ENCODE assay signal across 22 mouse cellular contexts in the genomic region with DNA sequence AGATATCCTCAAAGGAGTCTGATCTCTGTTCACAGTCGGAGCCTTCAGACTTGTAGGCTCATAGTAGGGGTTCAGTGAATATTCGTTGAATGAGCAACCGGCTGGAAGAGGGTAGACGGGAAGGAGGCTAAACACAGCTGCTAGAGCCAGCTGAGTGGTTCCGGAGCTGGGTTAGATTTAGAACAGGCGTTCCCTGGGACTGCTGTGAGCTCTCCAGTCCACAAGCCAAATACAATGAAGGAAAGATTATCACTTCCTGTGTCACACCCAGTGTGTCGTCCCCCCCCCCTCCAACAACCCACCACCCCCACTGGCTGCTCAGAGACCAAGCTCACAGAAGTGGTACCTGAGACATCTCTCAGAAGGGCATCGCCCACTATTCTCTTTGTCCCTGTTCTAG. TPM values are rescaled to one million over a fixed set of nuclear protein-coding genes. Genes with fewer than 3 reads are reported as not detected.
A peak's percentile ranks its signal among the peaks of the same experiment; 100 is the strongest.
DNase-seq lines count a peak whose midpoint lies in the region; ATAC-seq and TF ChIP-seq lines count a peak whose summit lies in the region.
"Had no signal": no experiment of that assay in that cellular context is flagged by ENCODE, and none has a peak within 500 bp of the region (broad histone marks: within the 10 kb centered on the region; RNA-seq: fewer than 3 reads in every experiment).

No protein-coding gene starts in this region.

- no peak for ATAC-seq in heart, embryonic 13.5 days (ENCODE audit: extremely low read depth, insufficient number of reproducible peaks, low FRiP score, low TSS enrichment)
- ATAC-seq in lung, postnatal 0 days: peak; percentile 37; the same call in 1 of the 2 replicates
- ATAC-seq in activated CD4-positive, CD25-positive, alpha-beta regulatory T cell, adult 4 months: peak; percentile 38
- ATAC-seq: midbrain, embryonic 15.5 days; Patski had no signal

- TF ChIP-seq CTCF in heart, adult 2 months (IDR thresholded peaks at IDR 0.05): no peak
- TF ChIP-seq CTCF in lung, postnatal 0 days (IDR thresholded peaks at IDR 0.05): no peak

- H3K27ac ChIP-seq in heart, embryonic 13.5 days (replicated peaks): peak overlapping the region; percentile 46; the same call in 1 of the 2 replicates
- no peak overlapping the region for H3K27ac ChIP-seq in heart, adult 2 months
- no peak overlapping the region for H3K27ac ChIP-seq in lung, postnatal 0 days (ENCODE audit: low read length)
- H3K27ac ChIP-seq: forebrain, embryonic 12.5 days; hindbrain, embryonic 12.5 days; limb, embryonic 12.5 days; liver, embryonic 15.5 days; midbrain, embryonic 15.5 days had no signal

- no peak overlapping the region; the same call in 1 of the 2 replicates for H3K4me2 ChIP-seq in heart, embryonic 13.5 days
- H3K4me2 ChIP-seq in lung, postnatal 0 days (replicated peaks; ENCODE audit: low read depth, low read length): no peak overlapping the region
- H3K4me2 ChIP-seq: forebrain, embryonic 12.5 days; hindbrain, embryonic 12.5 days; limb, embryonic 12.5 days; liver, embryonic 15.5 days; midbrain, embryonic 15.5 days had no signal

- H3K79me2 ChIP-seq in heart, adult 2 months (replicated peaks; ENCODE audit: control insufficient read depth, insufficient read depth, low read length): no peaks in the 10 kb centered on the region

- peaks cover 3% of the 10 kb centered on the region; the same call in 1 of the 2 replicates for H3K27me3 ChIP-seq in heart, embryonic 13.5 days (replicated peaks)
- no peaks in the 10 kb centered on the region for H3K27me3 ChIP-seq in heart, adult 2 months (ENCODE audit: control insufficient read depth, insufficient read depth, low read length)
- H3K27me3 ChIP-seq in lung, postnatal 0 days (replicated peaks; ENCODE audit: insufficient read depth, low read length): no peaks in the 10 kb centered on the region
- H3K27me3 ChIP-seq: limb, embryonic 12.5 days; Patski had no signal

- no peak overlapping the region for H3K4me3 ChIP-seq in heart, embryonic 13.5 days
- H3K4me3 ChIP-seq in heart, adult 2 months: no peak overlapping the region
- no peak overlapping the region for H3K4me3 ChIP-seq in lung, postnatal 0 days (ENCODE audit: low read depth, low read length)
- H3K4me3 ChIP-seq: forebrain, embryonic 12.5 days; hindbrain, embryonic 12.5 days; limb, embryonic 12.5 days; liver, embryonic 15.5 days; midbrain, embryonic 15.5 days; myocyte had no signal

- no peaks in the 10 kb centered on the region for H3K36me3 ChIP-seq in heart, embryonic 13.5 days
- no peaks in the 10 kb centered on the region for H3K36me3 ChIP-seq in heart, adult 2 months (ENCODE audit: control insufficient read depth, insufficient read depth, low read length)
- H3K36me3 ChIP-seq in lung, postnatal 0 days (ENCODE audit: insufficient read depth, low read length): no peaks in the 10 kb centered on the region
- H3K36me3 ChIP-seq: forebrain, embryonic 12.5 days; hindbrain, embryonic 12.5 days; limb, embryonic 12.5 days; liver, embryonic 15.5 days; midbrain, embryonic 15.5 days had no signal

- TF ChIP-seq POLR2A in heart, adult 2 months (IDR thresholded peaks at IDR 0.05; ENCODE audit: insufficient read depth, low read depth, low read length): no peak

- H3K9me3 ChIP-seq in heart, embryonic 13.5 days: no peaks in the 10 kb centered on the region
- no peaks in the 10 kb centered on the region for H3K9me3 ChIP-seq in lung, postnatal 0 days (ENCODE audit: low read length)
- H3K9me3 ChIP-seq: forebrain, embryonic 12.5 days; hindbrain, embryonic 12.5 days; limb, embryonic 12.5 days; liver, embryonic 15.5 days; midbrain, embryonic 15.5 days had no signal

- H3K4me1 ChIP-seq in heart, embryonic 13.5 days: peaks cover 26% of the 10 kb centered on the region
- H3K4me1 ChIP-seq in heart, adult 2 months (ENCODE audit: control insufficient read depth, insufficient read depth, low read length): no peaks in the 10 kb centered on the region
- H3K4me1 ChIP-seq in lung, postnatal 0 days (ENCODE audit: insufficient read depth, low read depth, low read length): peaks cover 2% of the 10 kb centered on the region; the same call in 1 of the 2 replicates
- H3K4me1 ChIP-seq: liver, embryonic 15.5 days; midbrain, embryonic 15.5 days had no signal

- 38% methylated on average over 8 of the region's 8 CpGs for WGBS in heart, embryonic 13.5 days
- WGBS in heart, adult 2 months: 32% methylated on average over 8 of the region's 8 CpGs
- WGBS in lung, postnatal 0 days: 42% methylated on average over 8 of the region's 8 CpGs

- DNase-seq in heart, adult 2 months: no peak
- DNase-seq in lung, postnatal 0 days (ENCODE audit: low spot score): no peak
- no peak for DNase-seq in lung, postnatal 25 days (ENCODE audit: low spot score)
- no peak for DNase-seq in adrenal gland, postnatal 25 days
- no peak for DNase-seq in right cerebral cortex, postnatal 25 days
- DNase-seq: cerebellum, adult 2 months; cerebellum, postnatal 36 days; gastrocnemius, postnatal 25 days; kidney, adult 9 months; kidney, postnatal 4 days; spleen, adult 18-20 months; thymus, adult 18-20 months; thymus, postnatal 4 days had no signal

- intact Hi-C loops in heart, adult 2 months (cut with DNase I): loop anchor here (10.0 kb wide), 2 partner anchors 143 to 313 kb away; no protein-coding TSS in a partner anchor

- no peak for TF ChIP-seq EP300 in heart, adult 2 months (IDR thresholded peaks at IDR 0.05; ENCODE audit: insufficient read depth, low read depth, low read length)
- TF ChIP-seq EP300 in lung, postnatal 0 days (IDR thresholded peaks at IDR 0.05): no peak

- H3K9ac ChIP-seq in heart, embryonic 13.5 days: no peak overlapping the region
- H3K9ac ChIP-seq in heart, adult 2 months (ENCODE audit: low read depth, low read length): no peak overlapping the region
- no peak overlapping the region for H3K9ac ChIP-seq in lung, postnatal 0 days (replicated peaks; ENCODE audit: low read depth)
- H3K9ac ChIP-seq: forebrain, embryonic 12.5 days; hindbrain, embryonic 12.5 days; limb, embryonic 12.5 days; liver, embryonic 15.5 days; midbrain, embryonic 15.5 days had no signal

RNA-seq across cellular contexts. Expression of a gene that starts 9.7 kb away (rescaled TPM):
- 23.8 and 26.0 TPM in 2 replicates for polyA plus RNA-seq in heart, embryonic 13.5 days (2015; fragmentation: Nextera tagmentation; extraction: Ambion mirVana)
- total RNA-seq in heart, adult 2 months (2021): 10 to 100 TPM; 35.8 to 37.1 TPM
- polyA plus RNA-seq in heart, adult 2 months (2012; rRNA removed): 6.4 and 15.8 TPM in 2 replicates
- polyA plus RNA-seq in lung, postnatal 0 days (2015; fragmentation: Nextera tagmentation; extraction: Ambion mirVana): 27.3 and 33.8 TPM in 2 replicates
- 10 to 100 TPM in 1 of 2 experiments, 1 to 10 TPM in 1; 8.4 to 10.6 TPM for polyA plus RNA-seq in activated CD4-positive, CD25-positive, alpha-beta regulatory T cell, adult 4 months (2017; shearing (Covaris generic))
- 27.0 and 38.1 TPM in 2 replicates for total RNA-seq in adrenal gland, postnatal 25 days (2021)
